Mouse (Mus musculus) heart, postnatal 25 days (tissue): Measurements from ENCODE around the gene 4930470P17Rik. TPM values are rescaled to one million over a fixed set of nuclear protein-coding genes. Genes with fewer than 3 reads are reported as not detected.
"Not testable (repeated sequence)": the region's sequence is repeated elsewhere in the genome, so short reads cannot be mapped to it uniquely, and the experiment has no call there.

Source experiments
- DNase-seq: peaks from one replicate; pipeline ENCODE4 v3.0.0; 2022; ENCODE audit warnings: low spot score
- intact Hi-C: fragments of 180-260 bp; cut with DNase I; formaldehyde crosslinking; loops from one replicate; pipeline ENCODE4 v1.15.1; 2025
- total RNA-seq, 2 experiments: library from RNA; stranded (reverse); gene quantifications; 2 replicates each; pipeline ENCODE4 v1.2.3; 2021

The 4930470P17Rik gene
- total RNA-seq, result not detected

GRCm38 (mm10) chr2:170601917-170602316 is at the start of gene 4930470P17Rik:
Gene 4930470P17Rik (minus strand): TSS chr2:170602017.
- no peak for DNase-seq
- intact Hi-C loops, result no loop called here

GRCm38 (mm10) chr2:170651483-170651882 is 49.7 kb upstream of the 4930470P17Rik start:
- DNase-seq, result no peak
- intact Hi-C loops, result no loop called here

- intact Hi-C loops, result no loop called here
- DNase-seq, result no peak
These were observed 46.7 kb upstream of the 4930470P17Rik start for GRCm38 (mm10) chr2:170648542-170648941.

GRCm38 (mm10) chr2:170646201-170646600 is 44.4 kb upstream of the 4930470P17Rik start:
- intact Hi-C loops, result no loop called here
- no peak for DNase-seq

- DNase-seq, result no peak
- intact Hi-C loops, result no loop called here
These were observed 40.6 kb upstream of the 4930470P17Rik start for GRCm38 (mm10) chr2:170642338-170642806.

GRCm38 (mm10) chr2:170640281-170640680 is 38.5 kb upstream of the 4930470P17Rik start:
- intact Hi-C loops, result no loop called here
- DNase-seq, result no peak

GRCm38 (mm10) chr2:170638746-170639145 is 36.9 kb upstream of the 4930470P17Rik start:
- intact Hi-C loops, result no loop called here
- DNase-seq, result no peak

- intact Hi-C loops, result no loop called here
- no peak for DNase-seq
These were observed 31.3 kb upstream of the 4930470P17Rik start for GRCm38 (mm10) chr2:170632998-170633622.

- intact Hi-C loops, result no loop called here
- no peak for DNase-seq
These were observed 30.6 kb upstream of the 4930470P17Rik start for GRCm38 (mm10) chr2:170632386-170632785.

GRCm38 (mm10) chr2:170631375-170631774 is 29.6 kb upstream of the 4930470P17Rik start:
- DNase-seq, result no peak
- intact Hi-C loops, result no loop called here

GRCm38 (mm10) chr2:170630553-170630952 is 28.7 kb upstream of the 4930470P17Rik start:
- intact Hi-C loops, result no loop called here
- no peak for DNase-seq

GRCm38 (mm10) chr2:170627991-170628390 is 26.2 kb upstream of the 4930470P17Rik start:
- DNase-seq, intact Hi-C loops: not testable (repeated sequence)

- DNase-seq, intact Hi-C loops: not testable (repeated sequence)
These were observed 22.5 kb upstream of the 4930470P17Rik start for GRCm38 (mm10) chr2:170624201-170624880.

GRCm38 (mm10) chr2:170622985-170623384 is 21.2 kb upstream of the 4930470P17Rik start:
- intact Hi-C loops, result no loop called here
- no peak for DNase-seq

GRCm38 (mm10) chr2:170618862-170619492 is 17.2 kb upstream of the 4930470P17Rik start:
- DNase-seq, result no peak
- intact Hi-C loops, result no loop called here

GRCm38 (mm10) chr2:170611794-170612193 is 10.0 kb upstream of the 4930470P17Rik start:
- intact Hi-C loops, DNase-seq: not testable (repeated sequence)

- intact Hi-C loops, result no loop called here
- DNase-seq, result no peak
These were observed 646 bp downstream of the 4930470P17Rik start for GRCm38 (mm10) chr2:170601171-170601570.

- no peak for DNase-seq
- intact Hi-C loops, result loop anchor here (5.0 kb wide), 1 partner anchor 275 kb away; no protein-coding TSS in a partner anchor
These were observed 4.2 kb downstream of the 4930470P17Rik start for GRCm38 (mm10) chr2:170597586-170597985.

GRCm38 (mm10) chr2:170596726-170597125 is 5.1 kb downstream of the 4930470P17Rik start:
- intact Hi-C loops, result loop anchor here (1.0 to 5.0 kb wide), 2 partner anchors 76 to 276 kb away; no protein-coding TSS in a partner anchor
- DNase-seq, result no peak

GRCm38 (mm10) chr2:170592161-170592560 is 9.7 kb downstream of the 4930470P17Rik start:
- intact Hi-C loops, result no loop called here
- no peak for DNase-seq
